Mouse (Mus musculus) left cerebral cortex, postnatal 4 days (tissue): ENCODE results near the gene Anxa5. TPM values are rescaled to one million over a fixed set of nuclear protein-coding genes. Genes with fewer than 3 reads are reported as not detected.

Experiments used
- DNase-seq: peaks from one replicate; pipeline ENCODE4 v3.0.0-alpha.2; 2022
- intact Hi-C: fragments of 180-260 bp; cut with DNase I; formaldehyde crosslinking; loops from one replicate; pipeline ENCODE4 v1.15.1; 2025
- total RNA-seq, 2 experiments: library from RNA; stranded (reverse); gene quantifications; 2 replicates each; pipeline ENCODE4 v1.2.3; 2021

Anxa5 gene
- total RNA-seq, 2 experiments from 2014 or later, result 32.3 to 33.1 TPM

GRCm38 (mm10) chr3:36488899-36489589 is 13.3 kb upstream of the Anxa5 start:
- intact Hi-C loops, result no loop called here
- DNase-seq, result no peak

DNA sequence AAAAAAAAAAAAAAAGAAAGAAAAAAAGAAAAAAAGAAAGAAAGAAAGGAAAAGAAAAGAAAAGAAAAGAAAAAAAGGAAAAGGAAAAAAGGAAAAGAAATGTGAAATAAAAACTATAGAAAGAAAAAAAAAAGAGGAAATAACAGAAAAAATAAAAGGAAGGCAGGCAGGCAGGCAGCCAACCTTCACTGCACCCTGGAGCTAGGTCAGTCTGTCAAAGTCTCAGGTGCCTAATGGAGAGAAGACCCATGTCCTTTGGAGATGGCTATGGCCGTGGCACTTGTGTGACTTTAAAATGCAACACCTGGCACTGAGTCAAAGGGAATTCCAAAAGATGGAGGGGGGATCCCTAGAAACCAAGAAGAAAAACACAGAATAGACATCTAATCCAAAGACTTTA is 12.7 kb upstream of the Anxa5 start:
- intact Hi-C loops, result no loop called here
- DNase-seq, result no peak

GRCm38 (mm10) chr3:36486881-36487280 is 11.2 kb upstream of the Anxa5 start:
- no peak for DNase-seq
- intact Hi-C loops, result no loop called here

DNA sequence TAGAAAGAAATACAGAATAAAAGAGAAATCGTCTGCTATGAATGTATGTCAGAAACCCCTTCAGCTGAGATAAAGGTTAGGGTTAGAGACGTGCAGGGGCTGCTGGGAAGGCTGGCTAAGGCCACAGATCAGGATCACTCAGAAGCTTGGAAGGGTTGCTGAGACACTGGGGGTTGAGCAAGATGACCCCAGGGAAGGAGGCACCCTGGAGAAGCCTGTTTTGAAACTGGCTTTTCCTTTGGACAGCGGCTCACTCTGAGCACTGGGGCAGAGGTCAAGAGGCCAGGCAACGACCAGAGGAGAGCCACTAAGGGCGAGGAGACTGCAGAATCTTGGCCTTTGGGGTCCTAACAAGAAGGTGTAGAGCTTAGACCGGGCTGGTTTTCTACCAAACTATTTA is 10.5 kb upstream of the Anxa5 start:
- no peak for DNase-seq
- intact Hi-C loops, result no loop called here

DNA sequence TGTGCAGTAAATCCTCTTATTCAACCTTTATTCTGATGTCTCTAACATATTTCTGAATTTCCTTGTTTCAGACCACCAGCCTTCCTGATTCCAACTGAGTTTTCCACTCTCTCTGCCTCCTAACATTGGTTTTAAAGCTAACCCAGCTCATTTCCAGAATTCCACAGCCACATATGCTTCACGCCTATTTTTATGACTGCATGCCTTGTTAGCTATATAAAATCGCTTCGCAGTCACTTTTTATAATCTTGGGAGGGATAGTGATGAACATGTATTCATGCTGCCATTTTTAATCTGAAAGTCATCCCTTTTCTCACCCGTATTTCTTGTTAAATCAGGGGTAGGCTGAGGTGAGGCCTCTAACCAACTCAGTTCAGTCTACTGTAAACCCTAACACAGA is 8.6 kb upstream of the Anxa5 start:
- intact Hi-C loops, result no loop called here
- no peak for DNase-seq

DNA sequence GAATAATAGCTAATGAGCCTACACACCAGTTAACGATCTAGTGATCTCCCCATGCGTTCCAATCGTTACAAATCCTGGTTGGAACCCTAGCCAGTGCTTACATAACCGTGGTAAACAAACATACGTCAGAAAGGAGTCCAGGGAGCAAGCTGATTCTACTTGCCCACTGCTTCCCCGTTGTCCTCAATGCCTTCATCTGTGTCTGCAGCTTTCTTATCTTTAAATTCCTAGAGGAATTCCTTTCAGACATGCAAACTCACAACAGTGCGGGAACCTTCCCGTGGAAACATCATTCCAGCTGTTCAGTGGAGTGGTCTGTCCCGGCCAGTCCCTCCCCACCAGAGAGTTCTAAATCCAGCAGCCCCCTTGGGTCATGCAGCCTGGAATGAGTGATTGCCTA is 7.2 kb upstream of the Anxa5 start:
- intact Hi-C loops, result no loop called here
- DNase-seq, result no peak

DNA sequence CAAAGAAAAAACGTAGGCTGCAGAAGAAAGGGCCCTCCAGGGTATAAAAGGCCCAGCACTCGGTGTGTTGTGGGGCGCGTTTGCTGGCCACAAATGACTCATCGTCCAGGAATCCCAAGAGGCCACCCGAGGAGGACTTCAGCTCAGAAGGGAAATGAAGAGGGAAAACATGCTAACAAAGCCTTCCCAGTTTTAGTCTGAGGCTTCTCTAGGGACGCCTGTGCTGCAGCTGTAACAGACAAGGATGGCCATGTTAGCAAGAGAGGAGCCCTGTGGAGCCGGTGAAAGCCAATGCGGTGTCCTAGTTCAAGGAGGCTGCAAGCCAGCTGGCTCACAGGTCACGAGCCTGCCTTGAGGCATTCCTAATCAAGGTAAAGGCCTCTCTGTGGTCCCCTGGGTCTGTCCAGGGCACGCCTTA is 6.1 kb upstream of the Anxa5 start:
- intact Hi-C loops, result no loop called here
- DNase-seq, result peak; percentile 17

DNA sequence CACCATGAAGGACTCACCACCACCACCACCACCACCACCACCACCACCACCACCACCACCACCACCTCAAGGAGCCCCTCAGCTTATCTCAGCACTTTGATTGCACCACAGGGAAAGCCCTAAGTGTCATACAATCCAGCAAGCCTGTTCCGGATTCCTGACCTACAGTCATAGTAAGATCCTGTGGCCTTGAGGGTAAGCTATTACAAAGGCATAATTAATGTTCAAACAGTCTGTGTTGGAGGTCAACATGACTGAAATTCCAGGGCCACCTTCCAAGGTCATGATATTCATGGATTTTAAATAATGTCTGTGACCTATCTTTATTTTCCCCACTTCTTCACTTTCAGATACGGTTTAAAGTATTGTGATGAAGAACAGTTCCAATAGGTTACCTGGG is 4.8 kb upstream of the Anxa5 start:
- intact Hi-C loops, result no loop called here
- no peak for DNase-seq

DNA sequence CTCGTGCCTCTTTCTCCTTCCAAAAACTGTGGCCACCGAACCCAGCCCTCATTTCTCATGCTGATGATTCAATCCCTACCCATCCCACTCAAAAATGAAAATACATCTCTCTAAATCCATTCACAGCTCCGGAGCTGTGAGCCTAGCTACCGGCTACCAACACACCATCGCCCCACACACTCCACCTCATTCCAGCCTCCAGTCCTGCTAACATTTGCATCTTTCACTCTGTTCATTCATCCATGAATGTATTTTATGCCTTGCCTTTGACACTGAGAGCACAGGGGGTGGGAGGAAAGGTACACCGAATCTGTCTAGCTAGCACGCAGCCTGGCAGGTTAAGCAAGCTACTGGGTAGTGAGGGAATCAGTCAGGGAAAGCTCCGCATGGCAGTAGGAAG is 3.1 kb upstream of the Anxa5 start:
- DNase-seq, result no peak
- intact Hi-C loops, result no loop called here

DNA sequence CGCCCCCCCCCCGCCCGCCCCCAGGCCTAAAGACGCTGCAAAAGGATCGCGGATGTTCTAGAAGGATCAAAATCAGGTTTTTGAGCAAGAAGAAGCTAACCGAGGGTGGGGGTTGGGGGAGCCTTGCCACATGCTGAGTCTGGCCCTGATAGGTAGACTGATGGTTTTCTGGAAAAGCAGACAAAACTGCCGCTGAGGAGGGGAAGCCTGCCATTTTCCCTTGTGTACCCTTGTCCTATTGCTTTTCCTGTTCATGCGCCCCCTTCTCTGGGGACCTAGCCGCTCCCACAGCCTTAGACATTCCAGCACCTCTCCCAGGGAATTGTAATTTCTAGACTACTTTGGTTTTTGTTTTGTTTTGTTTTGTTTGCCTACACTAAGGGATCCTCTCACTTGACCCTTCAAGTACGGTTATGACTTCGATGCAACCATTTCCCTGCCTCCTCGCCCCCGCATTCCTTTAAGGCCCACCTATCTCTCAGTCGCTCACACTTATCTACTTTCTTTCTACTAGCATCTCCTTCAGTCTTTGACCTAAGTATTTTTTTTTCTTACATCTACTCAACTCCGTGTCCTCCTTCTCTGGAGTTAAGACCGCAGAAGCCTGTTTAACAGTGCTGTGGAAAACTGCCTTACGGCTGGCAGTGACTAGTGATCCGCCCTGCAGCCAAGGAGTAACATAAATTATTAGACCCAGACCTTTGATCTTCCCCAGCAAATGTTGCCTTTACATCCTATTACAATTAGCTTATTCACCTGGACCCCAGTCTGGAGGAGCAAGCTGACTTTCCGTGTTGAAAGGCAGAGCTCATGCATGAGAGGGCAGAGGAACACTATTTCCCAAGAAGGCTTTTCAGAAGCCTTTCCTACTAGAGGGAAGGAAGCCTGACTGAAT is 814 bp upstream of the Anxa5 start:
- DNase-seq, result peak; percentile 8
- intact Hi-C loops, result no loop called here

DNA sequence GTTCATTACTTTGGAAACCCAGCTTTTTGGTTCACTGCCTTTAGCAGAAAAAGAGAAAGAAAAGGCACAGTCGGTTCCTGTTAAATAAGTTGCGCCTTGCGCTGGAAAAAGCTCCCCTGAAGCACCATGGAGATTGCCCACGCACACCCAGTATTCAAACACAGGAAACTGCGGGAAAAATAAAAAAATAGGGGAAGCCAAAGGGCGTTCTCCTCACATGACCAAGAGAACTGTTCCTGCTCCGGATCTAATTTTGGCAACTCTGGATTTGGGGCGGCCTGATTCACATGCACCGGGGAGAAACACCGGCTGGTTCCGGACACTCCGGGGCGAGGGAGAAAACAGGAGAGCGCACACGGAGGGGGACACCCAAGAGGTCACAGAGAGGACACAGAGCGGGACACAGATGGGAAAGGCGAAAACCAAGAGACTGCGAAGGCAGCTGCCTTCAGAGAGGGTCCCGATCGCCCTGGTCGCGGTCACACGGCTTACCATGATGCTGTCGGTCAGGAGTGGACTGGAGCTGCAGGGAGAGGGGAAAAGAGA is 683 bp downstream of the Anxa5 start:
- DNase-seq, result no peak
- intact Hi-C loops, result no loop called here

- DNase-seq, result no peak
- intact Hi-C loops, result no loop called here
Measured at GRCm38 (mm10) chr3:36474421-36474820, 1.3 kb downstream of the Anxa5 start.

- DNase-seq, result no peak
- intact Hi-C loops, result no loop called here
Measured at GRCm38 (mm10) chr3:36473222-36473621, 2.5 kb downstream of the Anxa5 start.

GRCm38 (mm10) chr3:36471856-36472255 is 3.8 kb downstream of the Anxa5 start:
- no peak for DNase-seq
- intact Hi-C loops, result no loop called here

DNA sequence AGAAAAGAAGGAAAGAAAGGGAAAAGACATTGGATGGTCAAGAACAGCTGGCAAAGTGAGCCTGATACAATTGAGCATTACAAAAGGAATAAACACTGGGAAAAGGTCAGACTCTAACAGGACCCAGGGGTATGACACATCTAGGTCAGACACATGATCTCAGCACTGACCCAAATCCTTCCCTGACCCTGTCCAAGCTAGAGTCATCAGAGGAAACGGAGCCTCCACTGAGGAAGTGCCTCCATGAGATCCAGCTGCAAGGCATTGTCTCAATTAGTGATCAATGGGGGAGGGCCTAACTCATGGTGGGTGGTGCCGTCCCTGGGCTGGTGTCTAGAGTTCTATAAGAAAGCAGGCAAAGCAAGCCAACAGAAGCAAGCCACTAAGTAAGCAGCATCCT is 6.8 kb downstream of the Anxa5 start:
- DNase-seq, result no peak
- intact Hi-C loops, result no loop called here

GRCm38 (mm10) chr3:36467632-36468031 is 8.1 kb downstream of the Anxa5 start:
- intact Hi-C loops, result no loop called here
- DNase-seq, result no peak

GRCm38 (mm10) chr3:36465538-36465937 is 10.2 kb downstream of the Anxa5 start:
- intact Hi-C loops, result no loop called here
- DNase-seq, result no peak

GRCm38 (mm10) chr3:36462348-36462747 is 13.3 kb downstream of the Anxa5 start:
- intact Hi-C loops, result no loop called here
- no peak for DNase-seq

- intact Hi-C loops, result no loop called here
- DNase-seq, result no peak
Measured at GRCm38 (mm10) chr3:36461819-36462218, 13.9 kb downstream of the Anxa5 start.

DNA sequence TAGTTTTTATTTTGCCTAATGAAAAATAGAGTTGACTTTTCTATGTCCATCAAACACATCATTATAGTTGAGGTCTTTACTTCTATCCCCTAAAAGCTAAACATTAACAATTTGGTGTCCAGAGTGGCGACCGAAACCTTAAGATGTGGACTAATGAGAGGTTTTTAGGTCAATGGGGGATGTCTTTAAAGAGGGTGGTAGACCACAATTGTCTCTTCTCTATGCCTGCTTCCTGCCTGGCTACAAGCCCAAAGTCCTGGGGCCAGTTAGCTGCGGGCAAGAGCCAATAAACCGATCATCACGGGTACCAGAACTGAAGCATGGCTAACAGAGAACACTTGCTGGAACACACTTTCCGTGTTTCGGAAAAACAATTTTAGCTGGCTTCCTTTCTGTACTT is 15.0 kb downstream of the Anxa5 start:
- no peak for DNase-seq
- intact Hi-C loops, result no loop called here

- intact Hi-C loops, result no loop called here
- DNase-seq, result no peak
Measured at GRCm38 (mm10) chr3:36455566-36455965, 20.1 kb downstream of the Anxa5 start.

- no peak for DNase-seq
- intact Hi-C loops, result no loop called here
Measured at GRCm38 (mm10) chr3:36455124-36455523, 20.6 kb downstream of the Anxa5 start.
